ENCODE assay signal across 14 mouse cellular contexts in the genomic region with DNA sequence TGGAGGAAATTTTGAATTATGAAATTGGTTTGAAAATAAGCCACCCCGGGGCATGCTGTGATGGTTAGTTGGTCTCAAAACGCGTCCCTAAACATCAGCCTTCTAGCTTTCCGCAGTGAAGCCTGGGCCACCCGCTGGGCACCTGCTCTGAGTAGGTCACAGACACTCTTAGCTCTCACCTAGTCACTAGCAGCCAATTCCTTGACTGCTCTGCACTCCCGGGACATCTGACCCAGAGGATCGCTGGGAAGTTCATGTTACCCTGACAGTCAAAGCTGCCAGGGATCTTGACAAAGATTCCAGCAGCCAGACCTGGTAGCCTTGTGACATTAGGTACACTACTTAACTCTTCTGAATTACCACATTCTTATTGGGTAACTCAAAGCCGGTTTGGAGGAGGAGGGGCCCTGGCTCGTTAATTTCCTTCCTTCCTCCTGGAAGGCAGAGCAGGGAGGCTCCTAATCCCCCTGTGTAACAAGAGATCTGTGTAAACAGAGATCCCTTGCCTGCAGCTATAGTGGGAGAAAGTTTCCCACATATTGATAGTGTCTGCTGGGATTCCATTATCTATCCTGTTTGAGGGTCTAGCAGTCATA.
DNase-seq lines count a peak whose midpoint lies in the region; ATAC-seq and TF ChIP-seq lines count a peak whose summit lies in the region.
"Had no signal": no experiment of that assay in that cellular context is flagged by ENCODE, and none has a peak within 500 bp of the region (broad histone marks: within the 10 kb centered on the region; RNA-seq: fewer than 3 reads in every experiment).

No protein-coding gene starts in this region.

- no peaks in the 10 kb centered on the region for H3K36me3 ChIP-seq in forebrain, embryonic 11.5 days (ENCODE audit: control insufficient read depth, insufficient read depth, low read length)
- no peaks in the 10 kb centered on the region; the same call in 1 of the 2 replicates for H3K36me3 ChIP-seq in forebrain, embryonic 12.5 days (replicated peaks)
- H3K36me3 ChIP-seq: hindbrain, embryonic 15.5 days had no signal

- no peak for TF ChIP-seq POLR2A in lung, adult 2 months (IDR thresholded peaks at IDR 0.05; ENCODE audit: borderline replicate concordance, extremely low read depth, low read depth, low read length)

- peak; percentile 29 for ATAC-seq in forebrain, embryonic 11.5 days (replicated peaks; ENCODE audit: low FRiP score)
- no peak for ATAC-seq in forebrain, embryonic 12.5 days (ENCODE audit: low FRiP score)
- ATAC-seq in megakaryocyte progenitor cell, adult 5-6 weeks (replicated peaks; ENCODE audit: poor library complexity): peak; percentile 67
- ATAC-seq: Patski had no signal

- peaks cover 5% of the 10 kb centered on the region for H3K4me1 ChIP-seq in forebrain, embryonic 11.5 days (replicated peaks; ENCODE audit: control insufficient read depth, insufficient read depth, low read length)
- H3K4me1 ChIP-seq in forebrain, embryonic 12.5 days: peaks cover 37% of the 10 kb centered on the region
- peaks cover 3% of the 10 kb centered on the region; the same call in 1 of the 2 replicates for H3K4me1 ChIP-seq in lung, adult 2 months (ENCODE audit: control insufficient read depth, insufficient read depth, low read length)
- H3K4me1 ChIP-seq: hindbrain, embryonic 15.5 days had no signal

- no peak overlapping the region for H3K27ac ChIP-seq in forebrain, embryonic 11.5 days (ENCODE audit: low read depth, low read length)
- no peak overlapping the region for H3K27ac ChIP-seq in forebrain, embryonic 12.5 days
- H3K27ac ChIP-seq: embryonic facial prominence, embryonic 13.5 days; hindbrain, embryonic 15.5 days had no signal

- H3K9ac ChIP-seq in forebrain, embryonic 11.5 days (ENCODE audit: low read length): no peak overlapping the region
- no peak overlapping the region for H3K9ac ChIP-seq in forebrain, embryonic 12.5 days
- H3K9ac ChIP-seq: embryonic facial prominence, embryonic 13.5 days; hindbrain, embryonic 15.5 days had no signal

- H3K4me3 ChIP-seq in forebrain, embryonic 11.5 days (ENCODE audit: low read depth, low read length): no peak overlapping the region
- no peak overlapping the region for H3K4me3 ChIP-seq in forebrain, embryonic 12.5 days (replicated peaks)
- no peak overlapping the region for H3K4me3 ChIP-seq in lung, adult 2 months (replicated peaks; ENCODE audit: extremely low read depth, low read depth, low read length)
- H3K4me3 ChIP-seq: embryonic facial prominence, embryonic 13.5 days; hindbrain, embryonic 15.5 days; midbrain, embryonic 10.5 days had no signal

- H3K9me3 ChIP-seq in forebrain, embryonic 11.5 days (ENCODE audit: control insufficient read depth, low read length): no peaks in the 10 kb centered on the region
- H3K9me3 ChIP-seq in forebrain, embryonic 12.5 days: no peaks in the 10 kb centered on the region
- H3K9me3 ChIP-seq: embryonic facial prominence, embryonic 13.5 days; hindbrain, embryonic 15.5 days; midbrain, embryonic 10.5 days had no signal

- TF ChIP-seq CTCF in lung, adult 2 months (IDR thresholded peaks at IDR 0.05; ENCODE audit: insufficient read depth, low read length): no peak

- no peak overlapping the region for H3K4me2 ChIP-seq in forebrain, embryonic 11.5 days (ENCODE audit: low read depth, low read length, severe bottlenecking)
- no peak overlapping the region for H3K4me2 ChIP-seq in forebrain, embryonic 12.5 days
- H3K4me2 ChIP-seq: embryonic facial prominence, embryonic 13.5 days; hindbrain, embryonic 15.5 days had no signal

- no peaks in the 10 kb centered on the region for H3K27me3 ChIP-seq in forebrain, embryonic 11.5 days (ENCODE audit: control insufficient read depth, insufficient read depth, low read length)
- no peaks in the 10 kb centered on the region for H3K27me3 ChIP-seq in forebrain, embryonic 12.5 days
- H3K27me3 ChIP-seq: embryonic facial prominence, embryonic 13.5 days; hindbrain, embryonic 15.5 days; Patski had no signal

- 12% methylated on average over 9 of the region's 9 CpGs for WGBS in forebrain, embryonic 11.5 days
- 15% methylated on average over 9 of the region's 9 CpGs for WGBS in forebrain, embryonic 12.5 days
- WGBS in lung, adult 2 months: 52% methylated on average over 9 of the region's 9 CpGs

- DNase-seq in forebrain, embryonic 11.5 days (ENCODE audit: low spot score): no peak
- DNase-seq in lung, adult 2 months: peak; percentile 35
- DNase-seq in lung, postnatal 14 days: no peak
- peak; percentile 37 for DNase-seq in embryo, embryonic 11 days
- no peak for DNase-seq in right cerebral cortex, postnatal 14 days
- DNase-seq in thymus, postnatal 36 days: no peak
- DNase-seq: cerebellum, adult 9-10 months; kidney, postnatal 36 days had no signal

Comparison
In these comparisons a context has a peak if more than half of its experiments do, and no peak if none do; other contexts are left out.
1. DNase-seq: peak in lung, adult 2 months (single experiment) and embryo, embryonic 11 days (single experiment); none in forebrain, embryonic 11.5 days (single experiment), lung, postnatal 14 days (single experiment), right cerebral cortex, postnatal 14 days (single experiment) and thymus, postnatal 36 days (0 of 2).